Mouse (Mus musculus) adipose tissue, adult 10 weeks (tissue): ENCODE results near the gene Cd276. TPM values are rescaled to one million over a fixed set of nuclear protein-coding genes. Genes with fewer than 3 reads are reported as not detected.

ENCODE experiments used
- polyA plus RNA-seq: library from polyadenylated mRNA; stranded (reverse); fragments of 350-450 nt; fragmentation: Illumina TruSeq; extraction: RNeasy Lipid Tissue Mini Kit (QIAGEN cat#74804); gene quantifications from one replicate; pipeline ENCODE4 v1.2.3, GENCODE M21; 2014; ENCODE audit warnings: low read depth, low replicate concordance

Cd276 gene
- 4.4 TPM for polyA plus RNA-seq

GRCm38 (mm10) chr9:58554908-58555684 is at the start of gene Cd276:
Gene Cd276 (minus strand): TSS chr9:58555437.

GRCm38 (mm10) chr9:58581958-58582540 is 26.8 kb upstream of the Cd276 start, which contains the start of gene Nptn:
Gene Nptn (plus strand): TSS chr9:58582240.

GRCm38 (mm10) chr9:58487851-58488801 is 67.1 kb downstream of the Cd276 start, which contains the start of gene Insyn1:
Gene Insyn1 (plus strand): TSS chr9:58488603.

Other genes with a start within 250 kb of the Cd276 start
- 29.5 TPM for gene Loxl1, start 242.3 kb downstream of the Cd276 start, polyA plus RNA-seq
- 4.5 TPM for gene Tbc1d21, start 185.0 kb downstream of the Cd276 start, polyA plus RNA-seq
- 5.0 TPM for gene Insyn1, start 66.8 kb downstream of the Cd276 start, polyA plus RNA-seq
- 216 TPM for gene Nptn, start 26.8 kb upstream of the Cd276 start, polyA plus RNA-seq
- 1.5 TPM for gene Rec114, start 188.5 kb upstream of the Cd276 start, polyA plus RNA-seq